Mouse (Mus musculus): Measurements from ENCODE around the gene Tbc1d23.

- no peak for TF ChIP-seq CTCF (IDR thresholded peaks at IDR 0.05; ENCODE audit: control insufficient read depth, insufficient read depth, low read length)
- TF ChIP-seq POLR2A (IDR thresholded peaks at IDR 0.05; ENCODE audit: borderline replicate concordance, control insufficient read depth, low read depth, low read length), result no peak
Observed at GRCm38 (mm10) chr16:57268058-57268841, 36.9 kb upstream of the Tbc1d23 start.

Measured in bone marrow, adult 2 months (tissue).